Mouse (Mus musculus) liver, adult 2 months (tissue): ENCODE results near the gene 0610030E20Rik. TPM values are rescaled to one million over a fixed set of nuclear protein-coding genes. Genes with fewer than 3 reads are reported as not detected.

Experiments
- DNase-seq: peaks from one replicate; pipeline ENCODE4 v3.0.0-alpha.2; 2011; ENCODE audit warnings: low read depth, low spot score; ENCODE audit errors: extremely low read depth
- H3K27ac ChIP-seq: fragments of 200-500 bp; replicated peaks from 2 replicates; pipeline ENCODE4 v1.5.1; 2012; ENCODE audit warnings: low read depth, mild to moderate bottlenecking, control low read depth, inconsistent platforms, low read length; ENCODE audit not compliant: insufficient read depth
- H3K27me3 ChIP-seq: fragments of 200-500 bp; 2 replicates; pipeline ENCODE4 v1.6.1; 2012; ENCODE audit warnings: mild to moderate bottlenecking, moderate library complexity, low read length, inconsistent platforms; ENCODE audit not compliant: control insufficient read depth, insufficient read depth
- H3K36me3 ChIP-seq: fragments of 200-500 bp; 2 replicates; pipeline ENCODE4 v1.6.1; 2012; ENCODE audit warnings: low read length, inconsistent platforms; ENCODE audit not compliant: control insufficient read depth, insufficient read depth
- H3K4me1 ChIP-seq: fragments of 200-500 bp; 2 replicates; pipeline ENCODE4 v1.6.1; 2011; ENCODE audit warnings: low read length; ENCODE audit not compliant: control insufficient read depth, insufficient read depth
- H3K4me3 ChIP-seq: fragments of 200-500 bp; 2 replicates; pipeline ENCODE4 v1.5.1; 2011; ENCODE audit warnings: low read depth, mild to moderate bottlenecking, control low read depth, low read length, moderate library complexity; ENCODE audit not compliant: insufficient read depth
- H3K79me2 ChIP-seq: fragments of 200-500 bp; 2 replicates; pipeline ENCODE4 v1.6.1; 2012; ENCODE audit warnings: inconsistent platforms, mild to moderate bottlenecking, low read length, moderate library complexity; ENCODE audit not compliant: control insufficient read depth, insufficient read depth
- H3K9ac ChIP-seq: fragments of 200-500 bp; 2 replicates; pipeline ENCODE4 v1.6.1; 2012; ENCODE audit warnings: low read depth, mild to moderate bottlenecking, control low read depth, inconsistent platforms, low read length
- CTCF ChIP-seq: fragments of 200-500 bp; IDR thresholded peaks from 2 replicates; pipeline ENCODE4 v1.5.1; 2011; ENCODE audit warnings: low read depth, low read length, control low read depth
- POLR2A ChIP-seq: fragments of 200-500 bp; IDR thresholded peaks from 2 replicates; pipeline ENCODE4 v1.6.1; 2011; ENCODE audit warnings: low read length, control low read depth; ENCODE audit not compliant: insufficient read depth; ENCODE audit errors: extremely low read depth
- WGBS: fragments of 180-500 bp; shearing (Covaris S2); methylation state at CpG from one replicate; pipeline ENCODE4 v1.1.7; 2018; 5-methylcytosine and 5-hydroxymethylcytosine counted together
- polyA plus RNA-seq: library from polyadenylated mRNA; depleted of rRNA; stranded (reverse); fragments of >200 nt; gene quantifications from 2 replicates; pipeline ENCODE4 v1.2.3, GENCODE M21; 2012
- total RNA-seq: library from RNA; depleted of rRNA; stranded (reverse); fragments of >200 nt; gene quantifications from 2 replicates; pipeline ENCODE4 v1.2.3, GENCODE M21; 2014

The 0610030E20Rik gene
- total and polyA plus RNA-seq, 2 experiments: 10.2 to 17.5 TPM

DNA sequence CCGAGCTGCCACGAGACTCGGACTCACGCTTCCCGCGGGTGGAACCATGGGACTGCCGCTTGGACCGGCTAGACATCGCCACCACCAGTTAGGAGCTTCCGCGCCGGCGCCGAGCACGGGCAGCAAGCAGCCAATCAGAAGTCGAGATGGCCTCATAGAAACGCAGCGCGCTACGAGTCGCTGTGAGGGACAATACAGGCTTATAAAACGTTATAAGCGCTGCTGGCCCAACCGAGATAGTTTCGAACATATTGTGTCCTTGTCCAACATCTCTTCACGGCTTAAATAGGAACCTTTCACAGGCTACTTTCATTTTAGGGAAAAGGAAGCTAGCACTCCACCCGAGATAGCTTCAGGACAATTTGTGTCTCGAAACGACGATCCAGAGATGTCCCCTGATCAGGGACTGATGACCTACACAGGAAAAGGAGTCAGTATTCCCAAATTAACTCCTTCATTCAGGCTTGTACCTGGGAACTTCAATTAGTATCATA lies 2.0 kb upstream of the 0610030E20Rik start, which contains the start of gene Usp39:
Gene Usp39 (minus strand): TSS at position 111 of the 494 bp plus-strand sequence.
- Histone ChIP-seq H3K79me2 (peaks cover 25% of the 10 kb centered on the region; the same call in 1 of the 2 replicates), H3K4me1 (peaks cover 19% of the 10 kb centered on the region), H3K27me3 (no peaks in the 10 kb centered on the region), H3K27ac (peak within 1 kb of the TSS; percentile 78), H3K9ac (peak within 1 kb of the TSS; percentile 96), H3K4me3 (peak within 1 kb of the TSS; percentile 95), H3K36me3 (peaks cover 5% of the 10 kb centered on the region)
- TF ChIP-seq POLR2A (peak; percentile 54; the same call in 1 of the 2 replicates), CTCF (no peak)
- peak; percentile 92 for DNase-seq
- WGBS: under 1% methylated on average over 30 of the region's 30 CpGs

DNA sequence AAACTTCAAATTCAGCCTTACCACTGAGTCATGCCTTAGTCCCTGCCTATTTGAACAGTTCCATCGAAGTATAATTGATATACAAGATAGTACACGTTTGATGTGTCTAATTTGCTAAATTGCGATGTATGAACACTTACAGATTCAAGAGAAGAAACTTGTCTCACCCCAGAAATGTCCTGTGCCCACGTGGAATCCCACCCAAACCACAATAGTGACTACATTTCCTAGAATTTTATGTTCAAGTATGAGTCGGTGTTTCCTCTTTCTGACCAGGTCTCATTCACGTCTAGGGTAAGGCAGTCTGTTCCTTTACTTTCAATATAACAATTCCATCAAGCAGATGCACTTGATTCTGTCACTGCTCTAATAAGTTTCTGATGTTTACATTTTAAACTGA lies 1.5 kb upstream of the 0610030E20Rik start:
- H3K79me2 ChIP-seq: peaks cover 25% of the 10 kb centered on the region; the same call in 1 of the 2 replicates
- no peak overlapping the region for H3K4me3 ChIP-seq
- H3K36me3 ChIP-seq: peaks cover 8% of the 10 kb centered on the region
- peaks cover 18% of the 10 kb centered on the region for H3K4me1 ChIP-seq
- H3K9ac ChIP-seq: no peak overlapping the region
- 39% methylated on average over 6 of the region's 6 CpGs for WGBS
- H3K27ac ChIP-seq: no peak overlapping the region
- TF ChIP-seq POLR2A: no peak
- no peak for TF ChIP-seq CTCF
- H3K27me3 ChIP-seq: no peaks in the 10 kb centered on the region
- DNase-seq: no peak

DNA sequence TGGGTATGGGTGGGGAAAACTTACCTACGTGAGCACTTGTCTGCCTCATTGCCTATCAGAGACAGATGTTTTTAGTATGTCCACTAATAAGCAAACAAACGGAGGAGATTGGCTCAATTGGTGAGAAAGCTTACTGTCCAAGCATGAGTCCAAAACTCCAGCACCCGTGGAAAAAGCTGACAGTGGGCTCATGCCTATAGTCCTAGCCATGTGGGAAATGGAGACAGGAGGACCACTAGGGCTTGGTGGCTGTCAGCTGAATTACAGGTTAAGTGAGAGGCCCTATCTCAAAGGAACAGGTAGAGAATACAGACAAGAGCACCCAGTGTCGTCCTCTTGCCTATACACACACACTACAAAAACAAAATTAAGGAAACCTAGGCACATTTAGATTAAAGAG lies 856 bp upstream of the 0610030E20Rik start:
- Histone ChIP-seq H3K4me3 (peak overlapping the region; percentile 19; the same call in 1 of the 2 replicates), H3K4me1 (peaks cover 20% of the 10 kb centered on the region), H3K9ac (no peak overlapping the region), H3K79me2 (peaks cover 23% of the 10 kb centered on the region; the same call in 1 of the 2 replicates), H3K27me3 (no peaks in the 10 kb centered on the region), H3K36me3 (peaks cover 8% of the 10 kb centered on the region), H3K27ac (no peak overlapping the region)
- no peak for DNase-seq
- WGBS: 34% methylated on average over 4 of the region's 4 CpGs
- TF ChIP-seq CTCF: no peak
- no peak for TF ChIP-seq POLR2A

DNA sequence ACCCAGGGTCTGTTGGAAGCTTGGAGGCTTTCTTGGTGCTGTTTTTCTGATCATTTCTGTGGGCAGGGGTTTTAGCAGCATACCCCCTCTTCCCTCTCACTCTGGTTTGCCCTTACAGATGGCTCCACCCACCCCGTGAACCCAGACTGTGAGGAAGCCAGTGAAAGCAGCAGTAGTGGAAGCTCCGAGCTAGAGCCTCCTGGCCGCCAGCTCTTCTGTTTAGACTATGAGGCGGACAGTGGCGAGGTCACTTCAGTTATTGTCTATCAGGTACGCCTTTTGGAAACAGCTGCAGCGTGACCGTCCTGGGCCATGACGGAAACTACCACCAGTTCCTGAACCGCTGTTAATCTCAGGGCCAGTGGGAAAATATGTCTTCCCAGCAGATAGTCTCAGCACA lies 1.3 kb downstream of the 0610030E20Rik start:
- peak overlapping the region; percentile 98 for H3K27ac ChIP-seq
- H3K36me3 ChIP-seq: peaks cover 8% of the 10 kb centered on the region
- TF ChIP-seq POLR2A: peak; percentile 71; the same call in 1 of the 2 replicates
- no peak for TF ChIP-seq CTCF
- peaks cover 27% of the 10 kb centered on the region for H3K4me1 ChIP-seq
- H3K79me2 ChIP-seq: peaks cover 17% of the 10 kb centered on the region; the same call in 1 of the 2 replicates
- peak overlapping the region; percentile 94; the same call in 1 of the 2 replicates for H3K4me3 ChIP-seq
- 13% methylated on average over 10 of the region's 10 CpGs for WGBS
- peak; percentile 77 for DNase-seq
- peak overlapping the region; percentile 73 for H3K9ac ChIP-seq
- H3K27me3 ChIP-seq: no peaks in the 10 kb centered on the region

DNA sequence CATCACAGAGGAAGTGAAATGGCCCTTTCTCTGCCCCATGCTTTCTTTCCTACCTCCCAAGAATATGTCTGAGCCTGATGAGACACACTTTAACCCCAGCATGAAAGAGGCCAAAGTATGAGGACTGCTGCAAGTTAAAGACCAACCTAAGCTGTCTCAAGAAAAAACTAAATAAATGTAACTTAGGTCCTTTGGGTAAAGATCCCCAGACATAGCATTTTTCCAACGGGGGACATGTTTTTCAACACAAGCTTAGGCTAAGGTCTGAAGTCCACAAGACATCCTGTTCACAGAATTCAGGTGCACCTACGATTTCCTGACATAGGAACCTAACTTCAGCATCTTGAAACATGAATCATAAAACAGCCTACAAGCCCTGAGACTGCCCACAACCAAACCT lies 3.1 kb downstream of the 0610030E20Rik start:
- H3K79me2 ChIP-seq: peaks cover 7% of the 10 kb centered on the region; the same call in 1 of the 2 replicates

More for the DNA sequence above, 3.1 kb downstream of the 0610030E20Rik start:
- Histone ChIP-seq H3K9ac (no peak overlapping the region), H3K4me3 (no peak overlapping the region), H3K4me1 (peaks cover 33% of the 10 kb centered on the region), H3K27ac (no peak overlapping the region; the same call in 1 of the 2 replicates), H3K36me3 (peaks cover 8% of the 10 kb centered on the region), H3K27me3 (no peaks in the 10 kb centered on the region)
- TF ChIP-seq POLR2A: no peak
- TF ChIP-seq CTCF: no peak
- DNase-seq: no peak
- 38% methylated on average over 2 of the region's 2 CpGs for WGBS
